Mouse (Mus musculus): ENCODE measurements around the gene Samsn1. TPM values are rescaled to one million over a fixed set of nuclear protein-coding genes. Genes with fewer than 3 reads are reported as not detected.

Gene Samsn1
- polyA plus RNA-seq, 1 experiment from 2014 or later, result not detected

DNA sequence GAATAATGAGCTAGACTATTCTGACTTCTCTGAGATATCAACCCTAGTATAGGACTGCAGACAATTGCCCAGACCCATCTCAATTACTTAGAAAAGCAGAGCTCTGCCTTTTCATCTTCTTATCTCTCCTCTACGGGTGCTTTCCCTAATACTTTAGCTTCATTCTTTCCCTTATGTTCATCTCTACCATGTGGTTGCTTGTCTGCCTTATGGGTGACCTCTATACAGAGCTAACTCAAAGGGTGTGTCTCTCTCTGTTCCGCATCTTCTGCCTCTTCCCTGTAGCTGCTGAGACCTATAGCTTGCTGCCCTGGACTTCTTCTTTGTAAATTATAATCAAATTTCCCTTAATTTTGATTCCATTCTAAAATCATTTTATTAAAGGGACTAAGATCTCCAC, 147.6 kb downstream of the Samsn1 start:
- in situ Hi-C loops (cut with MboI; ENCODE audit: low pct_unique_long_range_greater_than_20kb), result no loop called here
- ChIA-PET CTCF (no interaction called here), POLR2A (interaction anchor here (0.5 kb wide), 1 partner anchor 33 kb away, joined by 3 read pairs; no protein-coding TSS in a partner anchor)
- ATAC-seq (no peak), DNase-seq (ENCODE audit: low read depth, low spot score) (no peak)
- H3K27me3 ChIP-seq, result peaks cover 6% of the 10 kb centered on the region
- TF ChIP-seq CTCF (IDR thresholded peaks at IDR 0.05), result no peak

GRCm38 (mm10) chr16:75872241-75872640, 149.8 kb downstream of the Samsn1 start:
- ChIA-PET CTCF (no interaction called here), POLR2A (no interaction called here)
- H3K27me3 ChIP-seq, result peaks cover 3% of the 10 kb centered on the region
- no peak for DNase-seq (ENCODE audit: low read depth, low spot score)
- TF ChIP-seq CTCF (IDR thresholded peaks at IDR 0.05), result no peak
- ATAC-seq, result no peak
- in situ Hi-C loops (cut with MboI; ENCODE audit: low pct_unique_long_range_greater_than_20kb), result no loop called here

DNA sequence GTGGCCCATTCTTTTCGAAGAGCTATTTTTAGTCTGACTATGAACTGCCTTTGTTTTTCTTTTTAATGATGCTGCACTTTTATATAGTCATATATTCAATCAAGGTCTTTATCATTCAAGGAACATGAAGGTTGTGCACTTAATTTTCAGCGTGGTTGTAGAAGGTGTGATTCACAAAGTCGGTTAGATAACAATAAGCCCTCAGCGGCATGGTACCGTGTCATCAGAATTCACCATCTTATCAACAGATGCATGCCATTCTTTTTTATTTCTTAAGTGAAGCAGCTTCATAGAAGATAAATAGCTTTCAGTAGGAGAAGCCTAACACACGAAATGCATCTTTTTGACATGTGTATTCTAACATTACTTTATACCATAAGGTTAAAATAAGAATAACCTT, 154.7 kb downstream of the Samsn1 start:
- no peak for TF ChIP-seq CTCF (IDR thresholded peaks at IDR 0.05)
- no peak for DNase-seq (ENCODE audit: low read depth, low spot score)
- no peak for ATAC-seq
- peaks cover 15% of the 10 kb centered on the region for H3K27me3 ChIP-seq
- CTCF ChIA-PET, result no interaction called here
- in situ Hi-C loops (cut with MboI; ENCODE audit: low pct_unique_long_range_greater_than_20kb), result no loop called here
- POLR2A ChIA-PET, result no interaction called here

- in situ Hi-C loops (cut with MboI; ENCODE audit: low pct_unique_long_range_greater_than_20kb), result no loop called here
- DNase-seq (ENCODE audit: low read depth, low spot score), result no peak
- no peak for ATAC-seq
- peaks cover 24% of the 10 kb centered on the region for H3K27me3 ChIP-seq
- ChIA-PET POLR2A (no interaction called here), CTCF (interaction anchor here (1.3 kb wide), 1 partner anchor 16 kb away, joined by 3 read pairs; no protein-coding TSS in a partner anchor)
- TF ChIP-seq CTCF (IDR thresholded peaks at IDR 0.05), result no peak
Measured at GRCm38 (mm10) chr16:75865505-75865904, 156.6 kb downstream of the Samsn1 start.

- TF ChIP-seq CTCF (IDR thresholded peaks at IDR 0.05), result no peak
- in situ Hi-C loops (cut with MboI; ENCODE audit: low pct_unique_long_range_greater_than_20kb), result no loop called here
- no peak for ATAC-seq
- POLR2A ChIA-PET, result no interaction called here
- peaks cover 29% of the 10 kb centered on the region for H3K27me3 ChIP-seq
- CTCF ChIA-PET, result interaction anchor here (1.3 kb wide), 1 partner anchor 15 kb away, joined by 3 read pairs; no protein-coding TSS in a partner anchor
- no peak for DNase-seq (ENCODE audit: low read depth, low spot score)
Measured at GRCm38 (mm10) chr16:75864673-75865072, 157.4 kb downstream of the Samsn1 start.

- DNase-seq (ENCODE audit: low read depth, low spot score), result no peak
Measured at GRCm38 (mm10) chr16:75856343-75856742, 165.7 kb downstream of the Samsn1 start.

DNA sequence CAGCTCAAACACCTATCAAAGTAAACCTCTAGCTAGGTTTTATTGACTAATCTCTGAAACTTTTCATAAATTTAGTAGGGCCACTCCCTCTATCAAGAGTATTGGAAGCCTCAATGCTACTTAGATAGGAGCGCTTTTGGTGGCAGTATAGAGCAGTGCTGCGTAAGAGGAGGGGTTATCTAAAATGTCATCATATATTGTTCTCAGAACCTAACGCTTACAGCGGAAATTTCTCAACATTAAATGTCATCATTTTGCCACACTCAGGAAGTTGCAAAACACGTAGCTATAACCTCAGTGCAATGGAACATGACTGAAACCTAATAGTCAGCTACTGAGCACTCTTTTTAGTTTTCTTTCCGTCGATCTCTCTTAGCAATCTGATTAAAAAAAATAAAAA, 166.7 kb downstream of the Samsn1 start:
- TF ChIP-seq CTCF (IDR thresholded peaks at IDR 0.05), result no peak
- ChIA-PET POLR2A (no interaction called here), CTCF (interaction anchor here (1.2 kb wide), 1 partner anchor 11 kb away, joined by 5 read pairs; no protein-coding TSS in a partner anchor)
- H3K27me3 ChIP-seq, result peaks cover 31% of the 10 kb centered on the region
- ATAC-seq (no peak), DNase-seq (ENCODE audit: low read depth, low spot score) (no peak)
- in situ Hi-C loops (cut with MboI; ENCODE audit: low pct_unique_long_range_greater_than_20kb), result no loop called here

More at GRCm38 (mm10) chr16:75856343-75856742, 165.7 kb downstream of the Samsn1 start:
- in situ Hi-C loops (cut with MboI; ENCODE audit: low pct_unique_long_range_greater_than_20kb), result no loop called here
- H3K27me3 ChIP-seq, result peaks cover 25% of the 10 kb centered on the region
- POLR2A ChIA-PET, result no interaction called here
- no peak for ATAC-seq
- CTCF ChIA-PET, result no interaction called here
- no peak for TF ChIP-seq CTCF (IDR thresholded peaks at IDR 0.05)

DNA sequence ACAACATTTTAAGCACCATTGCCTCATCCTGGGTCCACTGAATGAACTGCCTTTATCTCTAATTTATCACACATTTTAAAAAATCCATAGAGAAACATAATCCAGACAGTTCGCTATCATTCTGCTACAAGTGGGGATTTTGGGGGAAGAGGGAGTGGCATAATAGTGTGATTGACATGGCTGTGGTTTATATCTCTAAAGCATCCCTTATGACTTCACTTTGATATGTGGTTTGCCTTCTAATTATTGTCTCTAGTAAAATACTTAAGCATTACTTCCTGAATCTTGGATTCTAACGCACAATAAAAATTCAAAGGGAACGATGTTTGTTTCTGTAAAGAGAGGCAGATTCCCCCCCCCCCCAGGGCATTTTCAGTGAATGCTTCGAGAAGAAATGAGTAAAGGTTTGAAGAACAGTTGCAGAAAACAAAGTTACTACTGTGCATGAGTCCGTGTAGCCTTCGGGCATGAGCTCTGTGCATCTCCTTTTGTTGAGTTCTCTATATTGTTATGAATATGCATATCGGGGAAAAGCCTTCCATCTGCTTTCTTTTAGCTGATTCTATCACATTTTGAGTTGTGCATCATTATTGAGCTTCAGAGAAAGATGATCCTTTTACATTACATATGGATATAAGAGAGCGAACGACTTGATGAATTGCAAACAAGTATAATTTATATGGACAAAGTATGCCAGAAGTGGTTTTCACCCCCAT, 168.4 kb downstream of the Samsn1 start:
- ATAC-seq (no peak), DNase-seq (ENCODE audit: low read depth, low spot score) (no peak)
- H3K27me3 ChIP-seq, result peaks cover 31% of the 10 kb centered on the region
- in situ Hi-C loops (cut with MboI; ENCODE audit: low pct_unique_long_range_greater_than_20kb), result no loop called here
- ChIA-PET POLR2A (no interaction called here), CTCF (no interaction called here)
- TF ChIP-seq CTCF (IDR thresholded peaks at IDR 0.05), result no peak

- ChIA-PET CTCF (no interaction called here), POLR2A (no interaction called here)
- in situ Hi-C loops (cut with MboI; ENCODE audit: low pct_unique_long_range_greater_than_20kb), result no loop called here
Measured at GRCm38 (mm10) chr16:75852485-75852884, 169.6 kb downstream of the Samsn1 start.

DNA sequence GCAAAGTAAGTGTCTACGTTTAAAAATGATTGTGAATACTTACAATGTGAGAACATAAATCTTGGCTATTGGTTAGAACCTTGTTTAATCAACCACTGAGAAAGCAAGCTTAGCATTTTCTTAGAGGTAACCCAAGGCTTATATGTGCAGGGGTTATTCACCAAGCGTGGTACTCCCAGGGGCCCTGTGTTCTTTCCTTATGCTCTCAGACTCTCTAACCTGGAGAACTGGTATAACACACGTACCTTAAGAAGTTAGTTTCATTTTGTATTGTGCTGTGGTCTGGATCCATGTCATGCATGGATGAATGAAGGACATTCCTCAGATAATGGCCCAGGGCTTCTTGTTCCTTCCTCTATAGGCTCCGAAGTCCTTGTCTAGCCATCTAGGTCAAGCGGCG, 173.0 kb downstream of the Samsn1 start:
- in situ Hi-C loops (cut with MboI; ENCODE audit: low pct_unique_long_range_greater_than_20kb), result no loop called here
- CTCF ChIA-PET, result no interaction called here
- H3K27me3 ChIP-seq, result peaks cover 31% of the 10 kb centered on the region
- DNase-seq (ENCODE audit: low read depth, low spot score) (no peak), ATAC-seq (no peak)
- POLR2A ChIA-PET, result no interaction called here
- TF ChIP-seq CTCF (IDR thresholded peaks at IDR 0.05), result no peak

More at GRCm38 (mm10) chr16:75852485-75852884, 169.6 kb downstream of the Samsn1 start:
- DNase-seq (ENCODE audit: low read depth, low spot score) (no peak), ATAC-seq (no peak)
- no peak for TF ChIP-seq CTCF (IDR thresholded peaks at IDR 0.05)
- peaks cover 31% of the 10 kb centered on the region for H3K27me3 ChIP-seq

- ChIA-PET POLR2A (no interaction called here), CTCF (interaction anchor here (1.2 to 1.7 kb wide), 2 partner anchors 12 to 80 kb away, joined by 4 to 5 read pairs; no protein-coding TSS in a partner anchor)
- in situ Hi-C loops (cut with MboI; ENCODE audit: low pct_unique_long_range_greater_than_20kb), result no loop called here
Measured at GRCm38 (mm10) chr16:75843653-75844062, 178.4 kb downstream of the Samsn1 start.

More at GRCm38 (mm10) chr16:75843653-75844062, 178.4 kb downstream of the Samsn1 start:
- TF ChIP-seq CTCF (IDR thresholded peaks at IDR 0.05), result no peak
- ATAC-seq (no peak), DNase-seq (ENCODE audit: low read depth, low spot score) (no peak)
- no peaks in the 10 kb centered on the region for H3K27me3 ChIP-seq

Data from Patski (cell line).